Mouse (Mus musculus): ENCODE data around the gene Pspn. TPM values are rescaled to one million over a fixed set of nuclear protein-coding genes. Genes with fewer than 3 reads are reported as not detected.

The Pspn gene
- polyA plus RNA-seq (2016; fragmentation: Nextera tagmentation; extraction: Ambion mirVana) = 0.56 and 0.68 TPM in 2 replicates

DNA sequence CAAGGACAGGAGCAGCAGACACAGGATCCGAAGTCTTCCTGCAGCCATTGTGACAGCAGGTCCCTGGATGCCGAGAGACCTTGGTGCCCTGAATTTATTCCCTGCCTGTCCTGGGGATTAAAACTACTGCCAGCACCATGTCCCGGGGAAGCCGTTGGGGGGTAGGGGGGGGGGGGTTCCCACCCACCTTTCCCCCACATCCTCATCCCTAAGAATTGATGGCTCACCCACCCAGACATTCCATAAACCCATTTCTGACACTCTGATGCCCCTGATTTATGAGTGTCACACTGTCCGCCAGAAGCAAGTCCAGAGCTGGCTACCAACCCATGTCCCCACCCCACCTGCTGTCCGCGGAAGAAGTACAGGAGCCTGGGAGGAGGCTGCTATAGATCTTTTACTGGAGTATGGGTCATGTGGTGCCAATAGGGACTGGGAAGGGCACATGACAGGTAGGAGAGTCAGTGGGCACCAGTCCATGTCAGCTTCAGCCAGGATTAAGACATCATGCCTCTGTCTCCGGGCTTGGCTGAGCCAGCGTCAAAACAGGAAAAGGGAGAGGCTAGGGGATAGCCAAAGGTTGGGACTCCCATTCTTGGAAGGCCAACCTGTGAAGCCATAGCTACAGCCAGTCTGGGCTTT is at the start of gene Pspn:
Pspn (minus strand) TSS at position 51 of the 642 bp plus-strand sequence.
- Histone ChIP-seq H3K9me3 (replicated peaks) (no peaks in the 10 kb centered on the region), H3K27ac (no peak within 1 kb of the TSS), H3K27me3 (no peaks in the 10 kb centered on the region), H3K9ac (no peak within 1 kb of the TSS), H3K4me1 (peaks cover 9% of the 10 kb centered on the region), H3K36me3 (peaks cover 66% of the 10 kb centered on the region), H3K4me2 (replicated peaks) (no peak within 1 kb of the TSS), H3K4me3 (no peak within 1 kb of the TSS)
- WGBS = 87% methylated on average over 9 of the region's 9 CpGs
- ATAC-seq (ENCODE audit: low FRiP score) = no peak

DNA sequence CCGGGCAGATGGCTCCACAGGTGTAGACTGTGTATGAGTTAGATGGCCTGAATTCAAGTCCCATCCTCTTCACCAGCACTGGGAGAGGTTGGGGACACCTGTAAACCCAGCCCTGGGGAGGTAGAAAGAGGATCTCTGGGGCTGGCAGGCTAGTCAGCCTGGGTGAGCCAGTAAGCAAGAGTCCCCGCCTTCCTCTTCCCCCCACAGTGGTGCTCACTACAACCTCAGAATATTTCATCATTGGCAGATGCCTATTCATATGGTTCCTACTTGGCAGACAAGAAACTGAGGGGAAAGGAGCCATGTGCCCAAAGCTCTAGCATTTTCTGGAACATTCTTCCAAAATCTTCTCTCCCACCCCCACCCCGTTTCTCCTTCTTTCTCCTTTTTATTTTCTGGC is 49.0 kb upstream of the Pspn start:
- Histone ChIP-seq H3K9ac (no peak overlapping the region), H3K4me1 (no peaks in the 10 kb centered on the region), H3K9me3 (replicated peaks) (no peaks in the 10 kb centered on the region), H3K27ac (no peak overlapping the region), H3K4me3 (no peak overlapping the region), H3K36me3 (peaks cover 67% of the 10 kb centered on the region), H3K4me2 (replicated peaks) (no peak overlapping the region), H3K27me3 (no peaks in the 10 kb centered on the region)
- ATAC-seq (ENCODE audit: low FRiP score) = no peak
- 94% methylated on average over 3 of the region's 3 CpGs for WGBS

DNA sequence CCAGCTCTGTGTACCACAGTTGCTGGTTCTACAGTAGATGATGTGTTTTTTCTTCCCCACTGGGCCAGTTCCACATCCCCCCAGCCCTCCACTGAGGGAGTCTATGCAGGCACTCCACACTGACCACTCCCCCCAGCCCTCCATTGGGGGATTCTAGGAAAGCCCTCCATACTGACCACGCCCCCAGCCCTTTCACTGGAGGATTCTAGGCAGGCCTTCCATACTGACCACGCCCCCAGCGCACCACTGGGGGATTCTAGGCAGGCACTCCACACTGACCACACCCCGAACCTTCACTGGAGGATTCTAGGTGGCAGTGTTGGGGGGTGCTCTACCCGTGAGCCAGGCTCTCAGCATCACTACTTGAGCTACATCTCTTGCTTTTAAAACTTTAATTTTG is 47.6 kb upstream of the Pspn start:
- no peaks in the 10 kb centered on the region for H3K9me3 ChIP-seq (replicated peaks)
- H3K27me3 ChIP-seq = no peaks in the 10 kb centered on the region
- no peaks in the 10 kb centered on the region for H3K4me1 ChIP-seq
- ATAC-seq (ENCODE audit: low FRiP score) = peak; percentile 26; the same call in 1 of the 2 replicates
- WGBS = 32% methylated on average over 5 of the region's 5 CpGs
- H3K9ac ChIP-seq = no peak overlapping the region
- no peak overlapping the region for H3K4me2 ChIP-seq (replicated peaks)
- H3K36me3 ChIP-seq = peaks cover 53% of the 10 kb centered on the region
- no peak overlapping the region for H3K27ac ChIP-seq
- no peak overlapping the region for H3K4me3 ChIP-seq

DNA sequence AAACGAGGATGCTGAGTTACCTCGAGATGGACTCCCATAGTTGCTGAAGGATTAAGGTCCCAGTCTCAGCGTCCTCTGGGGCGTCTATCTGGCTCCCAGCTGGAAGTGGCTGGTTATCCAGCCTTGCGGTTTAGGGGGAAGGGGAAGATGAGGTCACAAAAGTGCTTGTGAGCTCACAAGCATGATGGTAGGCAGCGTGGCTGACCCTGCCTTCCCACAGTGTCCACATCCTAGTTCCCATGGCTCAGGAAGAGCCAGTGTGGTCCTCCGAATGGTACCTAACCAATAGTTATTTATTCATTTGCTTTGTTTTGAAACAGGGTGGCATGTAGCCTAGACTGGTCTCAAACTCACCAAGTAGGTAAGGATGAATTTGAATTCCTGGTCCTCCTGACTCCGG is 41.7 kb upstream of the Pspn start, which contains the start of gene Slc25a41:
Slc25a41 (minus strand) TSS at position 101 of the 400 bp plus-strand sequence.
- Histone ChIP-seq H3K4me1 (0 out of 2 replicates have a peak, but pooled peaks cover 2% of the 10 kb centered on the region), H3K4me3 (no peak within 1 kb of the TSS), H3K27me3 (peaks cover 11% of the 10 kb centered on the region), H3K27ac (no peak within 1 kb of the TSS), H3K36me3 (peaks cover 10% of the 10 kb centered on the region; the same call in 1 of the 2 replicates), H3K9me3 (replicated peaks) (no peaks in the 10 kb centered on the region), H3K9ac (no peak within 1 kb of the TSS), H3K4me2 (replicated peaks) (no peak within 1 kb of the TSS)
- WGBS = 72% methylated on average over 8 of the region's 8 CpGs
- no peak for ATAC-seq (ENCODE audit: low FRiP score)

DNA sequence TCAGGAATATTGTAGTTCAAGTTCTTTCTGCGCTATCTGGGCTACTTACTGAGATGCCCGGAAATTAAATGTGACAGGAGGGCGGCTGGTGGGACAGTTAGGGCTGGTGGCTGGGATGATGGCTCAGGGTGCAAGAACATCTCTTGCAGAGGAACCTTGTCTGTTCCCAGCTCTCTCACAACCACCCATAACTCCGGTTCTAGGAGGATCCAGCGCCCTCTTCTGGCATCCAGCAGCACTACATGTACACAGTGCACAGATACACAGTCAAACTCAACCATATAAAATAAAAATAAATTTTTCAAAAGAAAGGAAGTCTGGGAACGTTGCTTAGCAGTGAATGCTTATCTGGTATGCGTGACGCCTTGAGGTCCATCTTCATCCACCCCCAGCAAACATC is 39.2 kb upstream of the Pspn start:
- Histone ChIP-seq H3K36me3 (no peaks in the 10 kb centered on the region), H3K4me1 (0 out of 2 replicates have a peak, but pooled peaks cover 2% of the 10 kb centered on the region), H3K4me3 (no peak overlapping the region), H3K27ac (no peak overlapping the region), H3K9me3 (replicated peaks) (no peaks in the 10 kb centered on the region), H3K27me3 (peaks cover 16% of the 10 kb centered on the region), H3K9ac (no peak overlapping the region), H3K4me2 (replicated peaks) (no peak overlapping the region)
- no peak for ATAC-seq (ENCODE audit: low FRiP score)
- 35% methylated on average over 8 of the region's 8 CpGs for WGBS

DNA sequence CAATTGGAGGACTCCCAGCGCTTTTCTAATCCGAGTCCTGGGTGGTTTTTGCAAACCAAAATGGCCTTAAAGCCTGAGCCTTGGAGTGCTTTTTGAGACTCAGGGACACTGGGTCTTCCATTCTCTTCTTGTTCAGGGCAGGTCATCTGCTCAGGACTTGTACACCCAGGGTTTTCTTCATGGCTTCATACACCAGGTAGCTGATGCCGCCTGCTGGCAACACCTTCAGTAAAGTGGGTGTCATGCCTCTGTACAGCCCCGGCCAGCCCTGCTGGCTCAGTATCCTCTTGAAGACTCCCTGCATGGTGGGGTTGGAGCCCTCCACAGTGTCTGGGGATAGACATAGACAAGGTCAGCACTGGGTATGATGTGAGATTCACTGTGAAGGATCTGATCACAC is 33.0 kb upstream of the Pspn start:
- Histone ChIP-seq H3K4me1 (peaks cover 25% of the 10 kb centered on the region), H3K36me3 (peaks cover 11% of the 10 kb centered on the region), H3K27ac (peak overlapping the region; percentile 69; the same call in 1 of the 2 replicates), H3K9ac (no peak overlapping the region), H3K9me3 (replicated peaks) (no peaks in the 10 kb centered on the region), H3K4me2 (replicated peaks) (0 out of 2 replicates have a peak overlapping the region, but pooled peaks have one; percentile 1), H3K27me3 (peaks cover 9% of the 10 kb centered on the region), H3K4me3 (0 out of 2 replicates have a peak overlapping the region, but pooled peaks have one; percentile 0)
- 85% methylated on average over 4 of the region's 4 CpGs for WGBS
- no peak for ATAC-seq (ENCODE audit: low FRiP score)

DNA sequence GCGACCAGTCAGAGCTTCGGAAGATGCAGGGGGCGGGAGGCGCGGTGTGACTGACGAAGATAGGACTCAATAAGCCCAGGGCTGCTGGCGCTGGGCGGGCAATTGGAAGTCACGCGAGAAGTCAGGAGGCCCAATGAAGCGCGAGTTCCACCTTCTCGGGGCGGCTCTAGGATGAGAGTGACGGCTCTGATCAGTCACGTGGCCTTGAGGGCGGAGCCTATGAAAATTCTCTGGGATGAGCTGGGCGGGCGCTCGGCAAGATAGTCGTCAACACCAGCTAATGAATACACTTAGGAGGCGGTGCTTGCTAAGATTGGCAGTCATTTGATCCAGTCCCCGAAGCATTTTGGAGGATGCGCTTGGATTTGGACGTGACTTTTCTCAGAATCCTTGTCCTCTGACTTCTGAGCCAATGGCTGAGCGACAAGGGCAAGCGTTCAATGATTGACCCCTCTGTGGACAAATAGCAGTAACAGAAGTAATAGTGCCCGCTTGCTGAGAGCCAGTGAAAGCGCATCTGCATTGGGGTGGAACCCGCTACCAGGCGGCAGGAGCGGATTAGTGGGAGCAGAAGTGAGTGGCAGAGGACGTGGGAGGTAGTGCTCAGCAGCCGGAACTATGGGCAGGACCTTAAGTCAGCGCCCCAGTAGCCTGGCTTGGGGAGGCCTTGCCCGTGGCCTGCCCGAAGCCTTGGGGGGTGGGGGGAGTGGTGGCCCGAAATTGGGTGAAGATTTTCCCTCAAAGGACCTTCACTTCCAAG is 32.0 kb upstream of the Pspn start:
- no peaks in the 10 kb centered on the region for H3K9me3 ChIP-seq (replicated peaks)
- peaks cover 21% of the 10 kb centered on the region for H3K36me3 ChIP-seq
- ATAC-seq (ENCODE audit: low FRiP score) = peak; percentile 99
- H3K27me3 ChIP-seq = 0 out of 2 replicates have a peak, but pooled peaks cover 5% of the 10 kb centered on the region
- peaks cover 22% of the 10 kb centered on the region for H3K4me1 ChIP-seq
- H3K4me3 ChIP-seq = peak overlapping the region; percentile 97
- peak overlapping the region; percentile 69 for H3K27ac ChIP-seq
- peak overlapping the region; percentile 55 for H3K4me2 ChIP-seq (replicated peaks)
- WGBS = under 1% methylated on average over 38 of the region's 38 CpGs
- peak overlapping the region; percentile 61 for H3K9ac ChIP-seq

DNA sequence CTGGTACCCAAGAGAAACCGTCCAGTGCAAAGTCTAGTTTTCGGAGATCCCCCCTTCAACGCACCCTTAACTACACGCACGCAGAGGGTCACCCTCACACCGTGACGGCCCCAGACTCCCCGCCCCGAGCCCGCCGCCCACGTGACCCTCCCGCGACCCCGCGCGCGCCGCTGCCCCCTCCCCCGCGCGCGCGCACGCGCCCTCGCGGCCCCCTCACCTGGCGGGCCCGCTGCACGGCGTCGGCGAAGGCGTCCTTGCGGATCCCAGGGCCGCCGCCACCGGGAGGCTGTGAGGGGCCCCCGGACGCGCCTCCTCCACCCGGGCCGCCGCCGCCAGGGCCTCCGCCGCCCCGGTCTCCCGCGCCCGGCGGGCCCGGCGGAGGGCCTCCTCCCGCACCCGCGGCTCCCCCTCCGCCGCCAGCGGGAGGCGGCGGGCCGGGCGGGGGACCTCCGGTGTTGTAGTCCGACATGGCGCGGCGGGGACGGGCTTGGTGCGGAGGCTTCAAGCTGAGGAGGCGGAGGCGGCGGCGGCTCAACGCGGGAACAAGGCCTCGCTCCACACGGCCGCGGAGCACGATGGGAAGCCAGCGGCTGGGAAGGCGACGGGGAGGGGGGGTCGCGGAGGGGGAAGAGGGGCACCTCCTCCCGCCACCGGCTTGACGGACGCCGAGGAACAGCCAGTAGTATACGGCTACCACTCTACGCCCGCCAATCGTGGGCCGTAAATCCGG is 31.3 kb upstream of the Pspn start, which contains the start of gene Khsrp:
Khsrp (minus strand) TSS at position 592 of the 730 bp plus-strand sequence.
- Histone ChIP-seq H3K9me3 (replicated peaks) (no peaks in the 10 kb centered on the region), H3K36me3 (peaks cover 28% of the 10 kb centered on the region), H3K4me3 (peak within 1 kb of the TSS; percentile 97), H3K27ac (peak within 1 kb of the TSS; percentile 97), H3K4me1 (peaks cover 22% of the 10 kb centered on the region), H3K27me3 (0 out of 2 replicates have a peak, but pooled peaks cover 5% of the 10 kb centered on the region), H3K9ac (peak within 1 kb of the TSS; percentile 100), H3K4me2 (replicated peaks) (peak within 1 kb of the TSS; percentile 95)
- WGBS = under 1% methylated on average over 77 of the region's 99 CpGs
- no peak for ATAC-seq (ENCODE audit: low FRiP score)

DNA sequence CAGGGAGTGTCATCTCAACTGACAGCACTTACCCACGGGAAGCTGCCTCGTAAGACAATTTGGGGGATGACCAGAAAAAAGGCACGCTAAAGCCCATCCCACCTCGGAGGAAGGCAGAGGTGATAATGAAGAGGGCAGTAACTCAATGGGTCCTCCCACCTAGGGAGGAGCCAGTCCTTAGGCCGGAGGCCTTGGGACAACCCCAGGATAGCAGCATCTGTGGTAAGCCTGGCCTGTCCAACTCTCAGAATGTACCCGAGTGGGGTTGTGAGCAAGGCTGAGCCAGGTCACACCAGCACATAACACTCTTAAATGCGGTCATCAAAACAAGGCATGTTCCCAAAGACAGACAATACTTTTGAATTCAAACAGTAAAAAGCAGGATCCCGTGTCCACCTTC is 29.9 kb upstream of the Pspn start:
- H3K27ac ChIP-seq = no peak overlapping the region
- peaks cover 42% of the 10 kb centered on the region for H3K36me3 ChIP-seq
- no peak for ATAC-seq (ENCODE audit: low FRiP score)
- H3K9ac ChIP-seq = peak overlapping the region; percentile 100
- peaks cover 22% of the 10 kb centered on the region for H3K4me1 ChIP-seq
- 0 out of 2 replicates have a peak, but pooled peaks cover 2% of the 10 kb centered on the region for H3K27me3 ChIP-seq
- no peaks in the 10 kb centered on the region for H3K9me3 ChIP-seq (replicated peaks)
- peak overlapping the region; percentile 97 for H3K4me3 ChIP-seq
- peak overlapping the region; percentile 95 for H3K4me2 ChIP-seq (replicated peaks)
- 55% methylated on average over 8 of the region's 8 CpGs for WGBS

DNA sequence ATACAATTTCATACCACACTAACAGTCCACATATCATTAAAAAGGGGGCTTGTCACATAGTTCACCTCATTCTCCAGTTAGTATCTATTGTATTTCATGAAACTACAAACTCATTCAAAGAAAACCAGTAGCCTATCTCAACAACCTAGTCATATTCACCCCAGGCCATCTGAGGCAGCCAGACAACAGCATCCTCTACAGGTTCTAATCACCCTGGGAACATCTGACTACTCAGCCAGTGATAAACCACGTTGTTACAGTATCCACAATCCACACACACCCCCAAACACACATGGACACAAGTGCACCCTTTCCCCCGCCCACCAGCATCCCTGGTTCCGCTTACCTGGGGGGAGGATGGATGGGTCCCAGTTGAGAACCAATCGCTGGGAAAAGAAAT is 27.7 kb upstream of the Pspn start:
- Histone ChIP-seq H3K27me3 (no peaks in the 10 kb centered on the region), H3K9me3 (replicated peaks) (no peaks in the 10 kb centered on the region), H3K27ac (no peak overlapping the region), H3K9ac (no peak overlapping the region), H3K4me2 (replicated peaks) (no peak overlapping the region), H3K4me1 (peaks cover 20% of the 10 kb centered on the region), H3K4me3 (no peak overlapping the region), H3K36me3 (peaks cover 65% of the 10 kb centered on the region)
- WGBS = 90% methylated on average over 4 of the region's 4 CpGs
- ATAC-seq (ENCODE audit: low FRiP score) = no peak

DNA sequence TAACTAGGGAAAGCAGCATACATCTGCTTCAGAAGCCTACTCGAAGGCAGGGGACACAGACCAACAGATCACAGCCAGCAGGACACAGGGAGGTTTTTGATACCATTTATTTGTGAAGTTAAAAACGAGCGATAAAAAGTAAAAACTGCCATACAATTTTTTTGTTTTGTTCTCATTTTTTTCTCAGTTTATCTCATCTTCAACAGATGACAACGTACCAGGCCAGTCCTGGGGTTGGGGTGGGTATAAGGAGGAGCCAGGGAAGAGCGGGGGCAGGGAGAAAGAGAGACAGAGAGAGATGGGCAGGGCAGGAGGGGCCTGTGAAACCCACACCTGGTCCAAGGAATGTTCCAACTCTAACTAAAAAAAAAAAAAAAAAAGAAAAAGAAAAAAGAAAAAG is 21.1 kb upstream of the Pspn start:
- peaks cover 62% of the 10 kb centered on the region for H3K36me3 ChIP-seq
- H3K9ac ChIP-seq = no peak overlapping the region
- H3K27me3 ChIP-seq = no peaks in the 10 kb centered on the region
- H3K4me1 ChIP-seq = no peaks in the 10 kb centered on the region
- no peaks in the 10 kb centered on the region for H3K9me3 ChIP-seq (replicated peaks)
- no peak overlapping the region for H3K27ac ChIP-seq
- 94% methylated on average over 5 of the region's 5 CpGs for WGBS
- no peak overlapping the region for H3K4me3 ChIP-seq
- no peak for ATAC-seq (ENCODE audit: low FRiP score)
- no peak overlapping the region for H3K4me2 ChIP-seq (replicated peaks)

DNA sequence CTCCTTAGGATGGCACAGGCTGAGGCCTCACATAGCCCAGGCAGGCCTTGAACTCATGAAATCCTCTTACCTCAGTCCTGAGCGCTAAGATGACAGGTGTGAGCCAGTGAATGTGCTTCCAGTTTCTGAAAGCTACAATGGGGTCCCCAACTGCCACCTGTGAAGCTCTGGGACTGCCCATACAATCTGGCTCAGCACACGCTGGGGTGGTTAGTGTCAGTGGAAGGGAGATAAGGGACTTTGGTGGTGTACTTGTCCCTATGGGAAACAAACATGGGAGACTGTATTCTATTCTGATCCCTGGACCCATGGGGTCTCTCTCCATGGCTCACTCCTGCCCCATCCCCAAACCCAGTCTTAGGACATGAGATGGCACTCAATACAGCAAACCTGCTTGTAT is 19.9 kb upstream of the Pspn start:
- Histone ChIP-seq H3K9me3 (replicated peaks) (no peaks in the 10 kb centered on the region), H3K4me3 (no peak overlapping the region)
- 82% methylated on average over 2 of the region's 2 CpGs for WGBS

More for the DNA sequence above, 19.9 kb upstream of the Pspn start:
- no peak overlapping the region for H3K4me2 ChIP-seq (replicated peaks)
- peaks cover 50% of the 10 kb centered on the region for H3K36me3 ChIP-seq
- H3K4me1 ChIP-seq = no peaks in the 10 kb centered on the region
- H3K9ac ChIP-seq = no peak overlapping the region
- H3K27me3 ChIP-seq = no peaks in the 10 kb centered on the region
- no peak overlapping the region for H3K27ac ChIP-seq
- no peak for ATAC-seq (ENCODE audit: low FRiP score)
